Mouse (Mus musculus): Measurements from ENCODE around the gene Fgf18. TPM values are rescaled to one million over a fixed set of nuclear protein-coding genes. Genes with fewer than 3 reads are reported as not detected.

Fgf18 gene
- polyA plus RNA-seq, 1 experiment, result 3.8 TPM

DNA sequence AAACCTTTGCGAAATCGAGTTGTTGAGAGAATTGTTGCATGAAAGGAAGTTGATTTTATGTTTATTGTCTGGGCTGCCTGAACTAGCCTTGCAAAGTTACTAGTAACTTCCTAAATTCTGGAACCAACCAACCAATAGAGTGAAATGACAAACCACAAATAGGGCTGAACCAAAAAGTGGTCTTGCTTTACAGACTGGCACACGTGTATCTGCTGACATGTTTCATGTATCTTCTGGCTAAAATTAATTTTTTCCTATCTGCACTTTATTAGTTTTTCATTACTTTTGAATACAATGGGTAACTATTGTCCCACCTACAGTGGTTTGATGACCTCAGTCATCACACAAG lies 1.9 kb upstream of the Fgf18 start:
- no peak for DNase-seq (ENCODE audit: low read depth)
- TF ChIP-seq POLR2A (IDR thresholded peaks at IDR 0.05; ENCODE audit: borderline replicate concordance, extremely low read depth, insufficient read depth, insufficient read length, poor library complexity, severe bottlenecking) (no peak), CTCF (IDR thresholded peaks at IDR 0.05; ENCODE audit: borderline replicate concordance, extremely low read depth, insufficient read depth, insufficient read length) (no peak)

DNA sequence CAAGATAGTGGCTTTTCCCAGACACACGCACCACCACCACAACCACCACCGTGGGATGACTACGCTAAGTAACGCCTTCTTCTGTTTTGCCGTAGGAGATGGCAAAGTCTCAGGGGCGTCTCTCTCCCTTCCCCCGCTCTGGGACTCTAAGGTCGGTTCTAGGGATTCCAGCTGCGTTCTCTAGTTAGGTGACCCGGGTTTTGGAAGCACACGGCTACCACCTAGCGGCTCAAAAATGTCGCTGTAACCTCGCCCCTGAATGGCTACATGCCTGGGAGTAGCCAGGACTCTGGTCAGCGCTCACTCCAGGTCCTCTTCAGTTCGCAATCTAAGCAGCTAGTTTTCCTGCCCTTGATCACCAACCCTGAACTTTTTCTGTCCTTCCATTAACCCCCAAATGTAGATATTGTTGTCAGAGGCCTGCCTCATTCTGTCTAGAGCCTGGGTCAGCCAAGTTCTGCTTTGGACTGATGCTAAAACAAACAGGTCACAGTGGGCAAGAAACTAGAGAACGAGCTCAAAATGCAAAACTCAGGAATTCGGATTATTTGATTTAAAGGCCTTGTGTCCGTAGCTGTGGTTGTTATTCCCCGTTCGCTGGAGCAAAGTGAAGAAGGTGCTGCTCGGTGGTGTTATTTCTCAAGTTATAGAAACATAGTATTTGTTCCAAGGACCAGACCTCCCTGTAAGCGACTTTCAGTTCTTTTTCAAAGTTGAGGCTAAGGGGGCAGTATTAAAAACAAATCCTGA lies 1.3 kb upstream of the Fgf18 start:
- peak; percentile 87 for TF ChIP-seq CTCF (IDR thresholded peaks at IDR 0.05; ENCODE audit: borderline replicate concordance, extremely low read depth, insufficient read depth, insufficient read length)
- TF ChIP-seq POLR2A (IDR thresholded peaks at IDR 0.05; ENCODE audit: borderline replicate concordance, extremely low read depth, insufficient read depth, insufficient read length, poor library complexity, severe bottlenecking), result no peak
- peak; percentile 93 for DNase-seq (ENCODE audit: low read depth)

DNA sequence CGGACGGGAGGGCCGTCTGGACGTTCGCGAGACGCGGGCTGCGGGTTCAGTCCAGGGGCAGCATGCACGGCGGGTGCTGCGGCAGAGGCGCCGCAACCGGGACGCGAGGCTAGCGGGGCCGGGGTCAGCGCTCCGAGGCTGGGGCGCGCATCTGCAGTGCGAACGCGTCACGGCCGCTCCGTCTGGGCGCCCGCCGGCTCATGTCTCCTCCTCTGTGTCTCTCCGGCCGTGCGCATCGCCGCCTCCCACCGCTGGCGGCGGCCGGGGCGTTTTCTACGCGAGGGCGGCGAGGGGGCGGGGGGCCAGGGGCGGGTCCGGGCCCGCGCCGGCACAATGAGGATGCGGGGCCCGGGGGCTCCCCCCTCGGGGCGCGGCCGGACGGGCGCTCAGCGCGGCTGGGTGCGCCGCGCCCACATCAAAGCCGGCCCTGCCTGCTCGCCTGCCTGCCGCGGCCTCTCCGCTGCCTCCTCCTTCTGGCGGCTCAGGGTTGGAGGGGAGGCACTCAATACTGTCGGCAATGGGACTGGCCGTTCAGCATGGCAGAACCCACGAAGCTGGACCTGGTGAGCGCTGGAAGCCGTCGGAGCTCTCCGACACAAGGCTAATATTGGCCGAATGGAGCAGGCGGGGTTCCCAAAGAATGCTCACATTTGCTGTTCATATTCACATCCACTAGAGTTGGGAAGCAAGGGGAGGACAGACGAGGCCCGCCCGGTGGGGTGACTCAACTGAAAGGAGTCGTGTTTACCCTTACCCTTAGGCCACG lies 555 bp upstream of the Fgf18 start:
- TF ChIP-seq CTCF (IDR thresholded peaks at IDR 0.05; ENCODE audit: borderline replicate concordance, extremely low read depth, insufficient read depth, insufficient read length) (no peak), POLR2A (IDR thresholded peaks at IDR 0.05; ENCODE audit: borderline replicate concordance, extremely low read depth, insufficient read depth, insufficient read length, poor library complexity, severe bottlenecking) (no peak)
- DNase-seq (ENCODE audit: low read depth), result peak; percentile 72

DNA sequence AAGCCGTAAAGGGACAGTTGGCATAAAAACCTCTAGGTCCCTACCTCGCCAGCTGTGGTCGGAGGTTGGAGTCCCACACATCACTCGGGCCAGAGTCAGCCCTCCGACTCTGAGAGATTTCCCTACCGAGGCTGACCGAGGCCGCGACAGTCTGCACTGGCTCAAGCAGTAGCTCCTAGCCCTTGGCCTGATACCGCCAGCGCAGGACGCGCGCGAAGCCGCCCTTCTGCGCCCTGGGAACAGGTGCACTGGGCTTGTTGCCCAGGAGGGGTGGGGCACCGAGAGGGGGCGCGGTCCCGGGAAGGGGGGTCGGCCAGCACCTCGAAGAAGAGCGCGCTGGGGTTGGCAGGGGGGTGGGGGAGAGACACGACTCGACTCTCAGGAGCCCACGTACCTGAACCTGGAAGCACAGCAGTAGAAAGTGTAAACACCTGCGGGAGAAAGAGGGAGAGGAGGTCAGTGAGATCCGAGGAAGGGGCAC lies 509 bp downstream of the Fgf18 start:
- peak; percentile 55 for DNase-seq (ENCODE audit: low read depth)
- no peak for TF ChIP-seq POLR2A (IDR thresholded peaks at IDR 0.05; ENCODE audit: borderline replicate concordance, extremely low read depth, insufficient read depth, insufficient read length, poor library complexity, severe bottlenecking)
- TF ChIP-seq CTCF (IDR thresholded peaks at IDR 0.05; ENCODE audit: borderline replicate concordance, extremely low read depth, insufficient read depth, insufficient read length), result no peak

DNA sequence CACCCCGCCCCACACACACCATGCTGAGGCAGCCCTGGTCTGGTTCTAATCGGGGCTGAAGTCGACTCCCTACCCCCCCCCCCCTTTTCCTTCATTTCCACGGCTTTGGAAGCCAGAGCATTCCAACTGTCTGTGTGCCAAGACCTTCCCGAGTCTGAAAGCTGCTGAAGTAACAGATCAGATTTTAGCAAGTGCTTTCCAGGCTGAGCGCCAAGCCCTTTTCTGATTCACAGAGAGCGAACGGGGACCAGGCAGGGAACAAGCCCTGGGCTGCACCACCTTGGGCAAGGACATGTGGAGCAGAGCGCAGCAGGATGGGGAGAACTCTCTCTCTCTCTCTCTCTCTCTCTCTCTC lies 1.1 kb downstream of the Fgf18 start:
- TF ChIP-seq CTCF (IDR thresholded peaks at IDR 0.05; ENCODE audit: borderline replicate concordance, extremely low read depth, insufficient read depth, insufficient read length), result no peak
- peak; percentile 97 for DNase-seq (ENCODE audit: low read depth)

DNA sequence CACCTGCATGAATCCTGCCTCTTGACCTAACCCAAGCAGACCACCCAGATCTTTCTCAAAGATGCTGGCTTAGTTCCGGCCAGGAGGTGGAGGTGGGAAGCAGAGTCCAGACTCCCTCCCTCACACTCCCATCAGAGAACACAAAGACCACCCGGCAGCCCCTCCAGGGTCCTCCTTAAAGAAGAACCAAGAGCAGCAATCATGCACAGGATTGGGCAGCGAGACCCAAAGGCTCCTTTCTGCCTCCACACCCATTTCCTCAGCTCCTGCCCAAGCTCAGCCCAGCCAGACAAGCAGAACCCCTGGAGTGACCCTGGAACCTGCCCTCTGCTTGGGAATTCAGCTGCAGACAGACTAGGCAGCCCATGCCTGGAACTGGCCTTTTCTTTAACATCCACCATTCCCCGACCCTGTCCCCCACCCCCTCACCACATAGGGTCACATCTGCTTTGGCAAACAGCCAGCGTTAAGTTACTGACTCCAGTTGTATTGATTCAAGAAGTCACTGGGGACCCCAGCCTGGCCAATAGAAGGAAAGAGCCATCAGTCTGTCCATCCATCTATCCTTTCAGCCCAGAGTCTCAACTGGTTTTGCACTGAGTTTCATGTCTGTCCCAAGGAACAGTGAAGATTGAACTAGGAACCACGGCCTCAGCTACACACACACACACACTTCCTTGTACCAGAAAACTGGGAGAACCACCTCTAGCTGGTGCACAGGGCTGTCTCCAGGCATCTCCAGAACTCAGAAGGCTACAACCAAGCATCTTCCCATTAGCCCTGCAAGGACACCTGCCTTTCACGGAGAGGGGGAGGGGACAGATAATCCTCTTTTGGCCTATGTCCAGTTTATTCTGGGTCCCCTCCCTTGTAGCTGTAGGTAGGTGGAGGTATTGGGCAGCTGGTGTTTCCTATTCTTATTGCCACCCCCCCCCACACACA lies 1.7 kb downstream of the Fgf18 start:
- no peak for DNase-seq (ENCODE audit: low read depth)
- no peak for TF ChIP-seq CTCF (IDR thresholded peaks at IDR 0.05; ENCODE audit: borderline replicate concordance, extremely low read depth, insufficient read depth, insufficient read length)
- no peak for TF ChIP-seq POLR2A (IDR thresholded peaks at IDR 0.05; ENCODE audit: borderline replicate concordance, extremely low read depth, insufficient read depth, insufficient read length, poor library complexity, severe bottlenecking)

DNA sequence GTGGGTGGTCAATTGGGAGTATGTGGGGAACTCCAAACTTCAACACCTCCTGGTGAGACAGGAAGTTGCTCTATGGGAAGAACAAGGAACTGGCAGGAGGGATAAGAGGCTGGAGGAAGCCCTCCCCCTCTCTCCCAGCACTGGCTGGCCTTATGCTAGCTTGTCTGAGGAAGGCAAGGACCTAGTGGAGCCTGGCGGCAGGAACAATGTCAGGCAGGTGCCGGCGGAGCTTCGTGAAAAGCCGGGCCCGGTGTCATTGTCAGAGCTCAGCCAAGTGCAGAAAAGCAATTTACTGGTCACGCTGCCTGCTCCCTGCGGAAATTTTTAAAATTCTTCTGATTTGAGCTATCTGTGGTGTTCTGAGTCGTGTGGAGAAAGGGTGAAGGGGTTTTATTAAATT lies 3.3 kb downstream of the Fgf18 start:
- TF ChIP-seq CTCF (IDR thresholded peaks at IDR 0.05; ENCODE audit: borderline replicate concordance, extremely low read depth, insufficient read depth, insufficient read length) (no peak), POLR2A (IDR thresholded peaks at IDR 0.05; ENCODE audit: borderline replicate concordance, extremely low read depth, insufficient read depth, insufficient read length, poor library complexity, severe bottlenecking) (no peak)
- DNase-seq (ENCODE audit: low read depth), result peak; percentile 62

DNA sequence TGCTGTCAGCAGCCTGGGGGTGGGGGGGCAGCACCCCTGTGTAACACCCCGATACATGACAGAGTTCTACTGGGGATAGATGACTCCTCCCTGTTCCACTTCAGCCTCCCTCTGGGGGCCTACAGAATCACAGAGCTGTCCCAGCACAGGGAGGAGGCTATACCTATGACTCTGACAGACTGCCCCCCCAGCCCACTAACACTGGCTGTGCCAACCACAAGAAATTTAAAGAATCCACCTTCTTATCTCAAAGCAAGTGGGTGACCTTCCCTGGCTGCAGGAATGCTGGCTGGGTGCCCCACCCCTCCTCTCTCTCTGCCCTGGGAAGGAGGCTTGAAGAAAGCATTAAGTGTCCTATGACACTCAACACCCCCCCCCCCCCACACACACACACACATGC lies 4.4 kb downstream of the Fgf18 start:
- DNase-seq (ENCODE audit: low read depth), result no peak
- TF ChIP-seq CTCF (IDR thresholded peaks at IDR 0.05; ENCODE audit: borderline replicate concordance, extremely low read depth, insufficient read depth, insufficient read length) (no peak), POLR2A (IDR thresholded peaks at IDR 0.05; ENCODE audit: borderline replicate concordance, extremely low read depth, insufficient read depth, insufficient read length, poor library complexity, severe bottlenecking) (no peak)

DNA sequence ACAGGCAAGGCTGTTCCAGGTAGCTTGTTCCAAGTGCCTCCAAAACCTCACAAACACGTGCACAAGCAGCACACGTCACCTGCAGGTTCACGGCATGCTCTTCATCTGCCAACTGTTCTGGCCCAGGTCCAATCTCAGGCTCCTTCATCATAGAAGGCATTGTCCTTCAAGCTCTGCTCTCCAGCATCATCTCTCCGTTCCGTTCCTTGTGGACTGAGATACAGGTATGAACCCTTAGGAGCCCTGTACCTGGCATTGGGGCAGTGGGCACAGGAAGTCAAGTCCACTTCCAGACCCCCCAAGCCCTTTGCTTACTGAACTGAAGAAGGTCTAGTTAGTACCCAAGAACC lies 7.1 kb downstream of the Fgf18 start:
- no peak for DNase-seq (ENCODE audit: low read depth)
- no peak for TF ChIP-seq CTCF (IDR thresholded peaks at IDR 0.05; ENCODE audit: borderline replicate concordance, extremely low read depth, insufficient read depth, insufficient read length)
- TF ChIP-seq POLR2A (IDR thresholded peaks at IDR 0.05; ENCODE audit: borderline replicate concordance, extremely low read depth, insufficient read depth, insufficient read length, poor library complexity, severe bottlenecking), result no peak

DNA sequence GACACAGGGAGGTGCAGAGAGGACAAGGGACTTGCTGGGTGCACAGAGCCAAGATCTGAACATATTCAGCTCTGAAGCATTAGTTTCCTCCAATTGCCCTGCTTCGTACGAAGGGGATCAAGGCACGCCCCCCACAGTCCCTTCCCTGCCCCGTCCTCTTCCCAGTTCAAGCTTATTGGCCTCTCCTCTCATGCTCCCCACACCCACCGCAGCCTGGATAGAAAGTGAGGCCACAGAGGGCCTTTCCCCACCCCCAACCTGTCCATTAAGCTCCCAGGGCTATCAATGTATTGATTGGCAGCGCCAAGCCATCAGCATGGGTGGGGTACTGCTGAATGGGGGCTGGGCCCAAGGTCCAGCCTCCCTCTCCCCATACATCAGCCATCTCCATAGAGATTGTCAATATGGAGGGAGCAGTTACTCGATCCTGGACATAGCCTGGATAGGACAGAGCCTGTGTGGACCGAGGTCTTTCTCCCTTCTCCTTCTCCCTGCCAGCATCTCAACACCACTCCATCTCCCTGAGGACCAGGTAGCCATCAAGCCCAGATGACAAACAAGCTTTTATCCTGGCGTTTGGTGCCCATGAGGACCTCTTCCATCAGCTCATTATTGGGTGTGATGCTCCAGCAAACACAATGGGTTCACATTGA lies 7.6 kb downstream of the Fgf18 start:
- no peak for TF ChIP-seq POLR2A (IDR thresholded peaks at IDR 0.05; ENCODE audit: borderline replicate concordance, extremely low read depth, insufficient read depth, insufficient read length, poor library complexity, severe bottlenecking)
- no peak for TF ChIP-seq CTCF (IDR thresholded peaks at IDR 0.05; ENCODE audit: borderline replicate concordance, extremely low read depth, insufficient read depth, insufficient read length)
- no peak for DNase-seq (ENCODE audit: low read depth)

DNA sequence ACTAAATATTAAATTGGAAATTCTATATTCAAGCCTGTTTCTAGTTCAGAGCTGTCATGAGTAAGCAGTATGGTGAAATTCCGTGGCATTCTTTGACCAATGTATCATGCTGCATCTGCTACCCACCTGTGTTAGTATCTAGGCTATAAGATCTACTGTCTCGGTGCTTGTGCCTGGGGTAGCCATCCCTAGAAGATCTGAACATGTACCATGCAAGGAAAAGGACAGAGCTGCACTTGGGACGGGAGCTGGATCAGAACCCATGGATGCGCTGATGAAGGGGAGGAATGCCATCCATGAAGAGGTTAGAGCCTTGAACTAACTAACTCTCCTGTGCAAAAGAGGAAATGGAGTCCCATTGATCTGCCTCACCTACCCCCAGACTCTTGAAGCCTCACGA lies 8.5 kb downstream of the Fgf18 start:
- DNase-seq (ENCODE audit: low read depth), result no peak
- TF ChIP-seq POLR2A (IDR thresholded peaks at IDR 0.05; ENCODE audit: borderline replicate concordance, extremely low read depth, insufficient read depth, insufficient read length, poor library complexity, severe bottlenecking) (no peak), CTCF (IDR thresholded peaks at IDR 0.05; ENCODE audit: borderline replicate concordance, extremely low read depth, insufficient read depth, insufficient read length) (no peak)
